Mouse (Mus musculus) lung, postnatal 4 days (tissue): ENCODE measurements around the gene Ntn1.

Source experiments
- DNase-seq, 2 experiments: peaks; one replicate each; pipeline ENCODE4 v3.0.0; 2021

The Ntn1 gene

DNA sequence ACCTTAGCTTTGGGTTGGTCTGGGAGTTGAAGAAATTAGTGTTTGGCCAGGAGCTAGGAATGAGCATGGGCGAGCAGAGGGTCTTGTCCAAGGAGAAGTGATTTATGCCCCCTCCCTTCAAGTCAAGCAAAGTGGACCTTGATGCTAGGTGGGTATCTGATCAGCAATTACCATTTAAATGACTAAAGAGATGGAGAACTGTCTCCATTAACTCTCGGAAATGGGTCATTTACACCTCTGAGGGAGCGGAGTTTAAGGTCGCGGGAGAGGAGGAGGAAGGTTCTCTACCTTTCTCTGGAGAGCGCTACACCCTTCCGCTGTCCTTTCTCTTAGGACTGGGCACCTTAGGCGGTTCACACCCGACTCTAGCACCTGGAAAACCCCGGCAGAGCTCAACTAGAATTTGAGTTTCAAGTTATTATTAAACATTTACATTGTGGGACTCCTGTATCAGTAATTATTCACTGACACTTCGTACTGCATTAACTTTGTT, at the start of gene Ntn1:
Gene Ntn1 (minus strand): TSS at position 97 of the 493 bp plus-strand sequence.
- no peak for DNase-seq

DNA sequence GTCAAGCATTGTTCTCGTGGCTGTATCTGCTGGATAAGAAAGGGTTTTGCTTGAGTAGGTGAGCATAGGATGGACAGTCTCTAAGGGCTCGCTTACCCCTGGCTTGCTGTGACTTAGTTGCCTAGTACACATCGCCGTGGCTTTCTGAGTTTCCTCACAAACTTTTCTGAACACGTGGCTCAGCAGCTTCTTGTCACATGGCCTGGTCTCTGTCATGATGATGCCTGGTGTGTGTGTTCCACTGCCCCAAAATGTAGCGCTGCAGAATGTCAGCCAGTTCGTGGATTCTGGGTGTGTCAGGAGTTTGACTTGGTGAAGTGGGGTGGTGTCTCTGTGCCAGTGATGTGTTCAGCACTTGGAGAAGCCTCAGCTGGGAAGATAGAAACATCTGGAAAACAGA, 47.7 kb upstream of the Ntn1 start:
- DNase-seq = no peak

DNA sequence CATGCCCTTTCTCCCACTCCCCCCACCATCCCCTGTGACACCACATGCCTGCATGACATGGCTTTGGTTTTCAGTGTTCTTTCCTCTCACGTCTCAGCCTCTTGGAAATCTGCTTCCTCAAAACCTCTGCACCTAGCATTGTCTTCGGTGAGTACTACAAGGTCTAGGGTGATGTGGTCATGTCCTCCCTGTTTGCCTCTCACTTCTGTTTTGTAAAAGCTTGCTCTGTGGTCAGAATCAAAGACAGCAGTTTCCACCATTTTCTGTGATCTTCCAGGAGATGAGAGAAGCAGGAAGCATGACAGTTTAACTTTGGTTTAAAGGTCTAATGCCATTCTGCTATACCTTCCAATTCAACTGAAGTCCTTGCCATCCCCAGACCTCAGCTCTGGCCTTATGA, 46.6 kb upstream of the Ntn1 start:
- no peak for DNase-seq

DNA sequence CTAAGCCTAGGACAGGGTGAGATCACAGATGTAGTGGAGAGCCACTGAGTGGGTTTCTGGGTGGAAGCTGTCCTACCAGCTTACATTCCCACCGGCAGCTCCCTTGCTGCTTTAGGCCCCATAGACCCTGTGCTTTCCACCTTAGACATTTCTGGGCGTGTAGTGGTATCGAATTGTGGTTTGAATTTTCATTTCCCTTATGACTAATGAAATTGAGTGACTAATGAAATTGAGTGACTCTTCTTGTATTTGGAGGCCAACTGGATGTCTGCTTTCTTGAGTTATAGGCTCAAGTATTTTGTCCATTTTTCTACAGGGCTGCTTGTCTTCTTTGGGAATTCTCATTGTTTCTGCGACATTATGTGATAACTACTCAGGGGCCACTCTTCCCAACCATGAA, 45.9 kb upstream of the Ntn1 start:
- DNase-seq = no peak

DNA sequence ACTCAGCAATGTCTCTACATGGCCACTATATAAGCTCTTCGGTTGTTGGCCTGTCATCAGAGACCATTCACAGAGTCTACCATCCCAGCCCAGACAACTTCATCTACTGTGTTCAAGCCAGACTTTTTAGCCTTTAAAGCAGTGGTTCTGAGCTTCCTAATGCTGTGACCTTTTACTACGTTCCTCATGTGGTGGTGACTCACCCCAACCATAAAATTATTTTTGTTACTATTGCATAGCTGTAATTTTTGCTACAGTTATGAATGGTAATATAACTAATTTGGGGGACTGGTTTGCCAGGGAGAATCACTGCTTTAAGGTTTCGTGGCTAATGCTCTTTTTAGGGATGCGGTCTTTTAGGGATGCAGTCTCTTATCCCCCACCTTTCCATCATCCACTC, 45.3 kb upstream of the Ntn1 start:
- DNase-seq = no peak

DNA sequence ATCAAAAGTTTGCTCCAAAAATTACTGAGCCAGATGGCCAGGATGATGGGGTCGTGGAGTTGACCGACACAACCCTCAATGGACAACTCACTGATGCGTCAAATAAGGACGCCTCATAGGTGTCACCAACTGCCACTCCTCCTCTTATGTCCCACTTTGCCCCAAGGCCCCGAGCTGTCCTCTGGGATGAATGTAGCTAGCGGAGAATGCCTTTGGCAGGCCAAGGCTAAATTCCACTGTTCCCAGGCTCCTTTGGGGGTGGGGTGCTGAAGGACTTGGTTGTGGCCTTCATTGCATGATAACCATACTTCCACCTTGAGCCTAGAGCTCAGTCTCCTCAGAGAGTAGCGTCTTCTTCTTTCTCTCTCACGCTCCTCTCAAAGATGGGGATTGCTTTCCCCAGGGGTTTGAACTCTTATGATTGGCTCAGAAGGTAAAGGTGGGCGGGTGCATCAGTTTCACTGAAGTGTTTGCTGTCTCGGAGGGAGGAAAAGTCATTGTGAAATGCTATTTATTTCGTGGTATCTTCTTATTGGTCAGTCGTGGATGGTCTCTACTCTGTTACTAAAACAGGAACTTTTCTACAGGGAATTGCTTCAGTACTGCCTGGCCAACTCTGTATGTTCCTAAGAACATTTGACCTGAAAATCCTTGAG, 42.5 kb upstream of the Ntn1 start:
- DNase-seq = peak in 1 of 2 experiments; percentile 16

DNA sequence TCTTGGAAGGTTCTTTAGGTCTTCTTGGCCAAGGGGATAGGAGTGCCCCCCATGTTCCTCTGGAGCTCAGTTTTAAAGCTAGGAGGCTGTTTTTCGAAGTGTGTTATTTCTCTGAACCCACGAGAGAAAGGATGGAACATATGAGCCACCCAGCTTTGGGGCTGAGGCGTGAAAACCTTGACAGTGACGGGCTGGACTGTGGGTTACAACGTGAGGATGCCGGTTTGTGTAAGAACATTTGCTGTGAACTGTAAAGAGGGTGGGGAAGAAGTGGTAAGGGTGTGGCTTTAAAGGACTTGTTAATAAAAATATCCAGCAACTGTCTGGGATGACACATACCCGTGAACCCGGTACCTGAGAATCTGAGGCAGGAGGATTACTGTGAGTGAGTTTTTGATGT, 41.7 kb upstream of the Ntn1 start:
- DNase-seq = no peak

DNA sequence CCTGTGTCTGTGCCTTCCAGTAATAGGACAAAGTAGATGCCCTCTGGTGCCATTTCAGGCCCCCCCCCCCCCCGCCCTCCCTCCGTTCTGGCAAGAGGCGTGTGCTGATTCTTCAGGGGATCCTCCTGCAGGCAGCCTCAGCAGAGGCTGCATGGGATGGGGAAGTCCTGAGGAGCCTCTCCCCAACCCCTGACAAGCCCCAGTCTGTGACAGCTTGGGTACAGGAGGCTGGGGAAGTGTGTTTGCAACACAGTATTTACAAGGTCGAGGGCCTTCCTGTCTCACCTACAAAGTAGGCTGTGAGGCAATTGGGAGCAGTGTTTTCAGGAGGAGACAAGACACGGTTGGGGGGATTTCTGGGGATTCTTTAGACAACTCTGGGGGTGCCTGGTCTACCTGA, 40.3 kb upstream of the Ntn1 start:
- DNase-seq = peak in 1 of 2 experiments; percentile 9

DNA sequence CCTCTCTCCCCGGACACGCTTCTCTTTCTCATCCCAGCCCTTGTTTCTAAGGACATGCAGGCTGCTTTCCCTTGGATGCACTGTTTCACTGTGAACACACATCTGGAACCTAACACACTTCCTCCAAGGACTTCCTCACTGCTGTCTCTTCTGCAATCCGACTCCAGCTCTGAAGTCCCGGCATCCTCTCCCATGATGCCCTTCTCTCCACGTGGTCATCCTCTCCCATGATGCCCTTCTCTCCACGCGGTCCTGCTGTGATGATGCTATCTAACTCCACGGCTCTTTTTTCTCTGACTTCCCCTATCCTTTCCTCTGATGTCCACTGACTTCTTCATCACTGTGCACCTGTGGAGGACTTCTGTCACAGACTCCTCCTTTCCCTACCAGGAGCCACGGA, 39.5 kb upstream of the Ntn1 start:
- DNase-seq = no peak

DNA sequence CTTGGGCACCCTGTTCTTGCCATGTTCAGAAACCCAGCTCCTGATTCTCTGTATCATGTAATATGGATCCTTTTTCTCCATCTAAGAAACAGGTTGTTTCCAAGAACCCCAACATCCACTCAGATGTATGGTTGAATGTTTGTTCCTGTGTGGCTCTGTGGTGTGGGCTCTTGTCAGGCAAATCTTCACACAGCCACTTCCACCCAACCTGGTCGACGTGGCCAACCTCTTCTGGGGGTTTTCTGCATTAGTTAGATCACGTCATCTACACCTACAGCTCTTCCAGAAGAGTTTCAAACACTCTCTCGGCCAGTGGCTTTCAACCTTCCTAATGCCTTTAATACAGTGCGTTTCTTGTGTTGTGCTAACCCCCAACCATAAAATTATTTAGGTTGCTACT, 35.8 kb upstream of the Ntn1 start:
- no peak for DNase-seq

DNA sequence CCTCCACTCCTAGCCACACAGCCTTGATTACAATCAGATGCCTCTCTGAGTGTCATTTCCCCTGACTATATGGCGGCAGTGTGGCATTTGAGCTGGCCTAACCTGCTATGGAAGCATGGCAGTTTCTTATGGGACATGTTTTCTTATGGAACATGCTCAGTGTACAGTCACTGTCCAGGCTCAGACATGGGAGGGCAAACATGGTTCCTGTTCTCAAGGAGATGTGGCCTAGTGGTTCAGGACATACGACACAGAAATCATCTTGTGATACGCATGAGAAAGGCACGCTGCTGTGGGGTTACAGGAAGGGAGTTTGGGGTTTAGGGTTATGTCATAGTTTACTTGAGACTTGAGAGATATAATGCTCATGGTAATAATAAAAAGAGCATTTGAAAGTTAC, 35.0 kb upstream of the Ntn1 start:
- no peak for DNase-seq

DNA sequence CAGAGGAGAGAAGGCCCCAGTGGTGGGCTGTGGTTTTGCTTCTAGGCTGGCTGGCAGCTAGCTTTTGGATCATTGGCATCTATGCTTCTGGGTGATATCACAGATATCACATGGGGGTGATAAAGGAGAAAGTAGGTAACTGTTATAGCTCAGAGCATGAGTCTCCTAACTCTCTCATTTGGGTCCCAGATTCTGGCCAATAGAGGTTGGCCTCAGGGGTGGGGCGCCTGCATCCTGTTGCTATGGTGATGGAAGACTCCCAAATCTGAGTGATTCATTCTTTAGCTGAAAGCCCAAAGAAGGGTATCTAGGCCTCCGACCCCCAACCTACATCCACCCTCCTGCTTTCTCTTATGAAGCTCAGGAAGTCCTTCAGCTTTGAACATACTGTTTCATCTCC, 34.1 kb upstream of the Ntn1 start:
- no peak for DNase-seq

DNA sequence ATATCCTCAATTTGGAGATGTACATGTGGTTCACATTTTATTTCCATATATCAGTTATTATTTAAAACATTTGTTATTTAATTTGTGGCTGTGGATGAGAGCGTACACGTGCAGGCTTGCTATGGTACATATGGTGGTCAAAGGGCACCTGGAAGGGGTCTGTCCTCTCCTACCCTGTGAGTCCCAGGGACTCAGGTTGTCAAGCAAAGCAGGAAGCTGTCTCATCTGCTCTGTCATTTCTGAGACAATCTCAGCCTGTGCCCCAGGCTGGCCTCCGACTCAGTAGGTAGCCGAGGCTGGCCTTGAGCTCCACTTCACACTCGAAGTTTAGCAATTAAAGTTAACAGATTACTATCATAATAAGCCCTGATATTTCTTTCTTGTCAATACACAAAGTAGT, 32.9 kb upstream of the Ntn1 start:
- no peak for DNase-seq

DNA sequence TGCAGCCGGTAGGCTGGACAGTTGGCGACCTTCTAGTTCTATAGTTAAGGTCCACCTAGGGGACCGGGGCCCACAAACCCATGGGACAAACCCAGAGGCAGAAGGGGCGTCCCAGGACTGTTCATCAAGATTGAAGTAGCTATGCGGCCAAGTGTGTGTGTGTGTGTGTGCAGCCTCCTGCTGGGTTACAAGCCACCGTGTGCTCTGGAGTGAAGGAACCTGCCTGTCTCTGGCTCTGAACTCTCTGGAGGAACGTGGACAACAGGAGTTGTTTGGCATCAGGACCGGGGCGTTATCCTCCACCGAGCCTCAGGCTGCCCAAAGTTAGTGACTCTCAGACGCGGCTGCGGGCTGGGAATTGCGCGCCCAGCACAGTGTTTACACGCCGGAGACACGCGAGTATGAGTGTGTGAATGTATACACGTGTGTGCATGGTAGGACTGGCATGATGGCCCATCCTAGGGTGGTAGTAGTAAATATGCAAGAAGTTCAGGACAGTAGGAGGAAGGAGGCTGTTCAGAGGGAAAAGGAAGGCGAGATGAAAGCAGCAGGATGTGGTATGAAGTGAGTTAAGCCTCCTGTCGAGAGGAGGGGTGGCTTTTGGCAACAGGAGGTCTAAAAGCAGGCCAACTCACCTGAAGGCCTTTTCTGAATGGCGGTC, 31.9 kb upstream of the Ntn1 start:
- DNase-seq = peak in 1 of 2 experiments; percentile 14

DNA sequence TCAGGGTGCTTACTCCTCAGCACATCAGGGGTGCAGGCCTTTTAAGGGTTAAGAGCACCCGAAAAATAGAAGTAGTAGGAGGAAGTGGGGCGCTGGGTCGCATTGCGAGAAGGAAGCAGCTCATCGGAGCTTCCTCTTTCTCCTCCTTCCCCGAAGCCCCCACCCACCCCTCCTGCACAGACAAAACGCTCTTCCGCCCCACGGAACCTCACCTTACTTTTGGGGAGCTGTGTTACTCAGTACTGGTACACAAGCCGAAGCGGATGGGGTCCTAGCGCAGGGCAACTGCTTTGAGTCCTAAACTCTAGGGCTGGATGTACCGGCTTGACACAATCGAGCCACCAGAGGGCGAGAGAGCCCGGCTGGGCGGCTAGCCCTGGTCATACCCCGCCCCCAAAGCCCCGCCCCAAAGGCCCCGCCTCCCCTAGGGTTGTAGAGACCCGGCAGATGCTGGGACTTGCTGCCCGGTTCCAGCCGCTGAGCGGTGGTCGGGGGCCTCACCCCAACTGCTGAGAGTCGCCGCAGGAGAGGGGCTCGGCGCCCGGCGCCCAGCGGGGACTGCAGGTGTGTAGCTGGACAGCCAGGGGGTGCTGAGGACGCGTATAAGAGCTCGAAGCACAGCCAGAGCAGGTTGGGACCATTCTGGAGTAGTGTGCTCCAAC, 31.2 kb upstream of the Ntn1 start, which contains the start of gene Pik3r5:
Gene Pik3r5 (plus strand): TSS at position 423 of the 662 bp plus-strand sequence.
- peak; percentile 83 to 89 for DNase-seq

DNA sequence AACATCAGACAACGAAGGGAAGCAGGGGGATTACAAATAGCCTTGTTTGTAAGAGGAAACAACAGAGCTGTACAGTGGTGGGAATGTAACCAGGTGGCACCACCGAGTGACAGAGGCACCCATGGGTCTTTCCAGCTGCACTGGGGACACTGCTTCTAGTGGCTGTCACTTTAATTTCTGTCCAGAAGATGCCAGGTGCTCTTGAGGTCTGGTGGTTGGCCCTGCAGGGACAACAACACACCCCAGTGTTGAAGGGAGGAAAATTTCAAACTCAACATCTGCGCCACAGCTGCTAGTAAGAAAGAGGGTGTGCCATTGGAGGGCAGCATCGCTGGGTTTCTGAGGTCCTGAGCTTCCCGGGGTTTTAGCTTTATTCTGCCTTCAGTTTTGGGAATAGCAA, 30.0 kb upstream of the Ntn1 start:
- DNase-seq = no peak

DNA sequence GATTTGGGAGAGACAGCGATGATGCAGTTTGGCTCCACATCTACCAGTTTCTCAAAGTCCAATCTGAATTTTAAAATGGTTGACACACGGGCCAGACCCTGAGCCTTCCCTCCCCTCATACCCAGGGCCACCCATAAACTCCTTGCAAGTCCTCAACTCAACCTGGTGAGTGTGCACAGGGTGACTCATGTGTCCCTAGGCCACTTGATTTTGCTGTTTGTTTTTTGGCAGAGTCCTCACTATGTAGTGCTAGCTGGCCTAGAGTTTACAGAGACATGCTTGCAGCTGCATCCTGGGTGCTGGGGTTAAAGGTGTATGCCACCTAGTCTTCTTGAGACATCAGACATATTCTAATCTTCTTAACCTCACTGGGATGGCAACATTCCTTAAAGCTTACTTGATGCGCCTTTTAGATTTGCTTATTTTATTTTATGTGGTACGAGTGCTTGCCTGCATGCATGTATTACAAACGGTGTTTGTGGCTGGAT, 26.5 kb upstream of the Ntn1 start:
- no peak for DNase-seq

DNA sequence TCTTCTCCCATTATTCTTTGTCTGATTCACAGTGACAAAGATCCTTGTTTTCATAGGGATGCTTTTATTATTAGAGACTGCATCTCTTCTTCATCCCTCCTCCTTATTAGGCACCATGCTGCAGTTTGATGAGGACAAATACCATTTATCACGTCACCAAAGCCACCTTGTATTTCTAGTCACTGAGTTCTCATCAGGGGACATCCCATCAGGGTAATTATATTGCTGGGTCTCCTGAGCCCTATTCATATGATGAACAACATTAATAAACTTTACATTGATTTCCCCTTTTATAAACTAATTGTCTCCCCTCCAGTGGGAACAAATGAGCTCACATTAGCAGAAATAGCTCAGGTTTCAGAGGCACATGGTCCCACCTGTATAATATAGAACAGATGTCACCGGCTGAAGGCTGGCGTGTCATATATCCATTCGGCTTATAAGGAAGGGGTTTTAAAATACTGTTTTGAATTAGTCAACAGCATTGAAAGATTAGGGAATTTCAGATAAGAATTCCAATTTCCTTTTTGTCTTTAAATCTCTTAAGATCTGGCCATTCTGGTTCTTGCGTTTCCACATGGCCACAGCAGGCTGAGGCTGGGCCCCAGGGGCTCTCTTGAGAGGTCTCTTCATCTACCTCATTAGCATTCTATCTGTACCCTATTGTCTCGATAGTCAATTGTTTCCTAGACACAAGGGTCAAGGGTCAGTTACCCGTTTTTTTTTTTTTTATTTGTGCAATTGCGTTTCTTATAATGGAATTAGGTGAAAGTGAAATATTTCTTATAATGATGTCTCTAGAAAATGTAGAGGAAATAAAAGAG, 25.1 kb upstream of the Ntn1 start:
- no peak for DNase-seq

DNA sequence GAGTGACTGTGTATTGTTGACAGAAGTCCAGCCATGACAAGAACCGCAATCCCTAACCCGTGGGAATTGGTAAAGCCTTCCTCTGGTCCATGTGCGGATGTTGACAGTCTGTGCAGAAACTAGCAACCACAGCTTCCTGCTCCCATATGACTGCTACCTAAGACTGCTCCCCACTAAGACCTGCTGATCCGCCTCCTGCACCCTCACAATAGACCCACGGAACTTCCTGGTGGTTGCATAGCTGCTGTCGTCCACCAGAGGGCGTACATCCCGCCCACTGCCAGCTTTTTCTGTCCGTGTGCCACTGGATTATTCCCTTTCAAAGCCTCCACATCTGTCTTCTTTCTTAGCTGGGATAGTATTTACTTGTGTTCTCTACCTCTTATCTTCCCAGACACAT, 17.2 kb upstream of the Ntn1 start:
- peak; percentile 65 to 73 for DNase-seq

DNA sequence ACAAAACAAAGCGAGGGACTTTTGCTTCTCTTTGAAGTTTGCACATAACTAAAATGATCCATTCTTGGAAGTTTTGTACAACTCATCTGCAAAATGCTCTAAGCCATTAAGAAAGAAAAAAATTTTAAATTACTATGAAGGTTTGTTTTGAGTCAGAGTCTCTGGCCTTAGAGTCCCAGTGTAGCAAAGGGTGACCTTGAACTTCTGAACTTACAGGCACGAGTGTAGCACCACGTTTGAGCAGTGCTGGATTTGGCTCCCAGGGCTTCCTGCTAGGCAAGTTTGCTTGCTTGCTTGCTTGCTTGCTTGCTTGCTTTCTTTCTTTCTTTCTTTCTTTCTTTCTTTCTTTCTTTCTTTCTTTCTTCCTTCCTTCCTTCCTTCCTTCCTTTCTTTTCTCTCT, 16.4 kb upstream of the Ntn1 start:
- DNase-seq = no peak

DNA sequence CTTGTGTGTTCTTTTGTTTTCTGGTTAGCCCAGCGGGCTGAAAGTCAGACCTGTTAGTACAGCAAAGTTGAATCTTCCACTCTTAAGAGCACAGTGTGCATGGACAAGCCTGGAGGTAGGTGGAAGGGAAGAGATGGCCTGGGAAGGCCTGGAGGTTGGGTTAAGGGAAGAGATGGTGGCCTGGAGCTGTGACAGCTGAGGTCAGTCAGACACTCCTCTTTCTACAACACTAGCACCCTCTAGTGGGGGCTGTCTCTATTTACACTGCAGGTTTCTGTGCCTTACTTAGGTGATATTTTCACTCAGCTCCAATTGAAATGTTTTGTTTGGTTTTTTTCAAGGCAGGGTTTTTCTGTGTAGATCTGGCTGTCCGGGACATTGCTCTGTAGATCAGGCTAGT, 7.5 kb upstream of the Ntn1 start:
- DNase-seq = peak; percentile 44 to 82

DNA sequence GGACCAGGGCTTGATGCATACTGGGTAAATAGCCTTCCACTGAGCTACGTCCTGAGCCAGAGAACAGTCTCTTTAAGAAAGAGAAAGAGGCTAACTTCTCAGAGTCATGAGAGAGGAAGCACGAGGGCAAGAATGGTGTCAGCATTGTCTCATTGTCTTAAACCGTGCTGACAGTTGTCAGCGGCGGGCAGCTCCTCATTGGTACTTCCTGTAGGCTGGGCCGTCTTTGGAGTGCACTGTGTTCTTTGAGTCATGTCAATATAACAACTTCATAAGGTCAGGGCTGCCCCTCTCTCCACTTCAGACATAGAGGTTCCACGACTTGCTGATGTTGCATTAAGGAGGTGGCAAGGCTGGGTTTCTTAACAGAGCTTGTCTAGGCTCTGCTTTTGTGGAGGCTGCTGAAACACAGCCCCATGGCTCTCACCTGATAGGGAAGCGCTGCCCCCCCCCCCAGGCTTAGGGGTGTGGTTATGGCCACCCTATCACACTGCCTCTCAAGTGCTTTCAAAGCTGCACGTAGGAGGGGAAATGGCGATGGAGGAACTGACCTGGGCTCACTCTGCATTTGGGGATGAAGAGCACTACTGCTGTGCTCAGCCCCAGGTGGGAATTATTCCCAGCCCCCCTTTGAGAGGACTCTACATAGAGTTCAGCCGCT, 6.8 kb upstream of the Ntn1 start:
- no peak for DNase-seq

DNA sequence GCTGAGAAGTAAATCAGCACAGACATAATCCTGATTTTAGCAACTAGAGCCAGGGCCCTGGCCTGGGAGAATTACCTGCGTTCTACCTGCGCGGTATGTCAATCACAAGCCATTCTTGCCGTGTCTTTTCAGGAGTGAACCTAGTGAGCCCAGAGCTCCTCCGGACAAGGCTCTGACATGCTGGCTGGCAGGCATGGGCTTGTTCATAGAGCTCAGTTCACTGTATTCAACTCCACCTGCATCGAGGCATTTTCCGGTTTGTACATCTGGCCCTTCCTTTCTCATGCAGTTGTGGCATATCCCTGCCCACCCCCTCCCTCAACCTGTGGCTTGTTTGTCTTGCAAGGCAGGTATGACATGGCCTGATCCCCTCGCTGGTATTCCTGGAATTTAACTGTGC, 5.0 kb upstream of the Ntn1 start:
- no peak for DNase-seq
